Mouse (Mus musculus) liver, embryonic 14.5 days (tissue): ENCODE measurements around the gene Ell3. TPM values are rescaled to one million over a fixed set of nuclear protein-coding genes. Genes with fewer than 3 reads are reported as not detected.

Experiments used
- ATAC-seq: fragments of 200-750 bp; cut with Nextera tagmentation; 2 replicates; pipeline ENCODE4 v1.8.0; 2017; ENCODE audit warnings: moderate number of reproducible peaks, mild to moderate bottlenecking, moderate library complexity; ENCODE audit not compliant: insufficient read depth
- DNase-seq, 3 experiments: peaks; one replicate each; pipeline ENCODE4 v3.0.0-alpha.2; 2012 to 2013; ENCODE audit warnings: low read depth in 3 of 3, low spot score in 3 of 3
- H3K27ac ChIP-seq: fragments of 300-500 bp; sonication (generic); 2 replicates; pipeline ENCODE4 v1.5.1; 2014; ENCODE audit warnings: moderate library complexity, mild to moderate bottlenecking, control low read depth, inconsistent platforms
- H3K27me3 ChIP-seq: fragments of 300-500 bp; sonication (generic); 2 replicates; pipeline ENCODE4 v1.6.1; 2014; ENCODE audit warnings: mild to moderate bottlenecking, low read length, moderate library complexity; ENCODE audit not compliant: control insufficient read depth, insufficient read depth
- H3K36me3 ChIP-seq: fragments of 300-500 bp; sonication (generic); replicated peaks from 2 replicates; pipeline ENCODE4 v1.6.1; 2014; ENCODE audit warnings: low read depth; ENCODE audit not compliant: control insufficient read depth, insufficient read depth
- H3K4me1 ChIP-seq, 2 experiments: fragments of 200-500 bp in 1 of 2; fragments of 300-500 bp in 1 of 2; sonication (generic) in 1 of 2; replicated peaks; 2 replicates each; pipeline ENCODE4 v1.6.1; 2012 to 2014; ENCODE audit warnings: antibody characterized with exemption in 1 of 2, inconsistent platforms in 1 of 2, low read length in 1 of 2; ENCODE audit not compliant: control insufficient read depth in 2 of 2, insufficient read depth in 2 of 2
- H3K4me2 ChIP-seq: fragments of 300-500 bp; sonication (generic); 2 replicates; pipeline ENCODE4 v1.6.1; 2014; ENCODE audit warnings: low read depth, mild to moderate bottlenecking, control low read depth, moderate library complexity
- H3K4me3 ChIP-seq, 2 experiments: fragments of 200-500 bp in 1 of 2; fragments of 300-500 bp in 1 of 2; sonication (generic) in 1 of 2; 2 replicates each; pipeline ENCODE4 v1.5.1; 2012 to 2014; ENCODE audit warnings: low read depth in 2 of 2, low read length in 2 of 2, mild to moderate bottlenecking in 2 of 2, control low read depth in 1 of 2, inconsistent platforms in 1 of 2, moderate library complexity in 1 of 2; ENCODE audit not compliant: insufficient read depth in 1 of 2
- H3K9ac ChIP-seq: fragments of 300-500 bp; sonication (generic); replicated peaks from 2 replicates; pipeline ENCODE4 v1.6.1; 2014; ENCODE audit warnings: mild to moderate bottlenecking, control low read depth, moderate library complexity
- H3K9me3 ChIP-seq: fragments of 300-500 bp; sonication (generic); 2 replicates; pipeline ENCODE4 v1.6.1; 2016; ENCODE audit warnings: low read length, mixed read lengths; ENCODE audit not compliant: control insufficient read depth
- CTCF ChIP-seq: IDR thresholded peaks from 2 replicates; pipeline ENCODE4 v1.5.1; 2016; ENCODE audit warnings: antibody characterized with exemption, low read depth, control low read depth
- EP300 ChIP-seq: IDR thresholded peaks from 2 replicates; pipeline ENCODE4 v1.6.1; 2016; ENCODE audit warnings: antibody characterized with exemption, low read depth
- WGBS: fragments of 180-500 bp; shearing (Covaris S2); extraction: QIAGEN DNeasy Blood & Tissue Kit; methylation state at CpG from one replicate; pipeline ENCODE4 v1.1.7; 2014; ENCODE audit not compliant: insufficient replicate concordance; 5-methylcytosine and 5-hydroxymethylcytosine counted together
- polyA plus RNA-seq, 2 experiments: library from polyadenylated mRNA; depleted of rRNA in 1 of 2; stranded (reverse) in 1 of 2; unstranded in 1 of 2; fragments of >200 nt; fragmentation: Nextera tagmentation in 1 of 2; extraction: Ambion mirVana in 1 of 2; gene quantifications; 2 replicates each; pipeline versions ENCODE4 v1.2.1 to v1.2.3; 2012 to 2014

Ell3 gene
- polyA plus RNA-seq, 2 experiments, result 1.1 to 2.0 TPM

DNA sequence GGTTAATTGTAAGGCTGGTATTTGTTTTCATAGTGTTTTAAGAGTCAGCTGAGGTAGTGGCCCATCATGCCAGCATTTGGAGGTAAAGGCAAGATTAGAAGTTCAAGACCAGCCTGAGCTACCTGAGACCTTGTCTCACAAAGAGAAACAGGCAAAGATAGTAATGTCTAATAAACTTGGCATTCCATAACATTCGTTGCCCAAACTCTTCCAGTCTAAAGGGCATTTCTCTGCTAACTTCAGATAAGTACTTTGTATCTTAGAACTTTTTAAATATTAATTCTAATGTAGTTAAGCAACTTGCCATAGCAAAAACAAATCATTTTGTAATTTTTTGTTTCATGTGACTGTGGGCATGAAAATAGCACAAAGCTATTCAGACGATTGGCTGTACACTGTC, 20.9 kb downstream of the Ell3 start:
- no peaks in the 10 kb centered on the region; a peak in 1 of 4 replicates for H3K4me1 ChIP-seq
- H3K36me3 ChIP-seq, result peaks cover 42% of the 10 kb centered on the region
- no peak for DNase-seq
- WGBS, result 76% methylated on average over 2 of the region's 2 CpGs
- no peak overlapping the region for H3K27ac ChIP-seq
- ATAC-seq, result no peak
- H3K4me2 ChIP-seq, result no peak overlapping the region
- no peaks in the 10 kb centered on the region for H3K9me3 ChIP-seq
- TF ChIP-seq CTCF (no peak), EP300 (no peak)
- no peak overlapping the region for H3K9ac ChIP-seq
- no peaks in the 10 kb centered on the region for H3K27me3 ChIP-seq
- no peak overlapping the region for H3K4me3 ChIP-seq

DNA sequence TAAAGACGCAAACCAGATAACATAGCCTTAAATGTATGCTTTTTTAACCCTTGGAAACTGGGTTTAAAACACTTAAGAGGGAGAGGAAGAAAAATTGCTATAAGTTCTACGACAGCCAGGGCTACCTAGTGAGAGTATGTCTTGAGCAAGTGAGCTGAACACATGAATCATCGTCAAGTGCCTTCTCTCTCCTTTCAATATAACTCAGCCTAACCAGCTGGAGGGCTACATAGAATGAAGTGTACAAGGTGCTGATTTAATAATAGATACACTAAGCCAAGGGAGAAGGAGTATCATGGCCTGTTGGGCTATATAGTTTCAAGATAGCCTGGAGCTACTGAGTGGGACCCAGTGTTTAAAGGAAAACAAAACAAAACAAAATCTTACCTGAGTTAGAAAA, 25.6 kb downstream of the Ell3 start:
- Histone ChIP-seq H3K4me1 (peaks cover 8 to 9% of the 10 kb centered on the region in 2 experiments), H3K4me3 (no peak overlapping the region), H3K4me2 (no peak overlapping the region), H3K9me3 (no peaks in the 10 kb centered on the region), H3K9ac (no peak overlapping the region), H3K27ac (no peak overlapping the region), H3K27me3 (no peaks in the 10 kb centered on the region), H3K36me3 (peaks cover 31% of the 10 kb centered on the region)
- TF ChIP-seq CTCF (no peak), EP300 (no peak)
- WGBS, result 76% methylated on average over 3 of the region's 3 CpGs
- DNase-seq (no peak), ATAC-seq (no peak)

DNA sequence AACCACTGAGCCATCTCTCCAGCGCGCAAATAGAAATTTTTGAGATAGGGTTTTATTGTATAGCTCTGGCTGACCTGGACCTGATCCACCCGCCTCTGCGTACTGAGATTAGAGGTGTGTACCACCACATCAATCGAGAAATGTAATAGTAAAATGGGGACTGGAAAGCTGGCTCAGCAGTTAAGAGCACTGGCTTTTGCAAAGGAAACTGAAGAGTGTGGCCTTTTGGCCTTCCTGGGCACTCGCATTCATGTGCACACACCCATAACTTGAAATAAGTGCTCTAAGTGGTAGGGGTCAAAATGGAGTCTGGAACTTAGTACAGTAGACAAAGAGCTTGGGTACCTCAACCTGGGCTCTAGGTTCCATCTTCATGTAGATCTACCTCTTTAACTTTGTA, 27.7 kb downstream of the Ell3 start:
- no peak for TF ChIP-seq CTCF
- no peak for TF ChIP-seq EP300
- WGBS, result 81% methylated on average over 6 of the region's 6 CpGs
- no peak overlapping the region for H3K27ac ChIP-seq
- H3K36me3 ChIP-seq, result peaks cover 17% of the 10 kb centered on the region
- DNase-seq, result no peak
- H3K27me3 ChIP-seq, result no peaks in the 10 kb centered on the region
- H3K4me3 ChIP-seq, result no peak overlapping the region
- no peak overlapping the region for H3K4me2 ChIP-seq
- peaks cover 10 to 17% of the 10 kb centered on the region in 2 experiments for H3K4me1 ChIP-seq
- ATAC-seq, result no peak
- no peaks in the 10 kb centered on the region for H3K9me3 ChIP-seq
- H3K9ac ChIP-seq, result no peak overlapping the region

DNA sequence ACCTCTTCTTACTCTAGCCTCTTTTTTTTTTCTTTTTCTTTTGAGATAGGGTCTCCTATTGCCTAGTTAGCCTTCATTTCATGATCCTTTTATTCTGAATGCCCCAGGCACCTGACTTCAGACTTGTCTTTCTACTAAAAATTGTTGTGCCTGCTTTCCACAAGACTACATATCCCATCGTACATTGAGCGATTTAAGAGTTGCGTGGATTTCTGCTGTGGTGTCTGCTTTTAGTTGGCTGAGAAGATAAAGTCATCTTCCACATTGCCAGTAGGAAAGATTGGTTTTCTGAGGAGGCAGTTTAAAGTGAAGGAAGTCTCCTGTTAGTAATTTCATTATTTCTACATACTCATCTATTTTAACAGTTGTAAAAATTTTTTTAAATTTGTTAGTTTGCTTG, 28.5 kb downstream of the Ell3 start:
- no peaks in the 10 kb centered on the region for H3K9me3 ChIP-seq
- peak overlapping the region in 1 of 2 experiments; percentile 90; a peak in 2 of 4 replicates for H3K4me3 ChIP-seq
- no peaks in the 10 kb centered on the region for H3K27me3 ChIP-seq
- TF ChIP-seq EP300, result no peak
- no peak for TF ChIP-seq CTCF
- DNase-seq (no peak), ATAC-seq (no peak)
- H3K9ac ChIP-seq, result peak overlapping the region; percentile 95
- H3K27ac ChIP-seq, result no peak overlapping the region
- H3K36me3 ChIP-seq, result peaks cover 17% of the 10 kb centered on the region
- H3K4me2 ChIP-seq, result peak overlapping the region; percentile 66
- WGBS, result 77% methylated on average over 3 of the region's 3 CpGs
- peaks cover 10 to 17% of the 10 kb centered on the region in 2 experiments for H3K4me1 ChIP-seq

DNA sequence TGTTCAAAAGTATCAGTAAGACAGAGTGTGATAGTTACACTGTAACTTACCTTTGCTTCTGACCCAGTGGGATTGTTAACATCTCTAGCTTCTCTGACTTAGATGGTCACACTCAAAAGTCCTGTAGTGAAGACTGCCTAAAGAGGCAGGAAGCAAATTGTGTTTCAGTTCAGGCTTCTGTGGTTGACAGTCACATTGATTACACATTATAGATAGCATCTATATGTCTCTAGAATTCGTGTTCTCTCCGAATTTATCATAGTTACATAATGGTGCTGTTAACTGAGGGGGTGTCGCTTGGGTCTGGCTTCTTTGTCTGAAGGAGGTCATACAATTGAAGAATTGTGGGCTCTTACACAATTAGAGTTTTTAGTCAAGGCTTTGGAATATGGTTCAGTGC, 29.0 kb downstream of the Ell3 start:
- Histone ChIP-seq H3K4me1 (peaks cover 10 to 17% of the 10 kb centered on the region in 2 experiments), H3K4me2 (peak overlapping the region; percentile 66), H3K27ac (no peak overlapping the region), H3K4me3 (peak overlapping the region; percentile 32 to 90; a peak in 3 of 4 replicates), H3K9me3 (no peaks in the 10 kb centered on the region), H3K9ac (peak overlapping the region; percentile 95), H3K27me3 (no peaks in the 10 kb centered on the region), H3K36me3 (peaks cover 17% of the 10 kb centered on the region)
- no peak for DNase-seq
- 19% methylated on average over 3 of the region's 3 CpGs for WGBS
- no peak for ATAC-seq
- TF ChIP-seq EP300, result no peak
- TF ChIP-seq CTCF, result no peak
